Mouse (Mus musculus) 3134 (cell line): ENCODE results near the gene Fbxo10.
"Not testable (repeated sequence)": the region's sequence is repeated elsewhere in the genome, so short reads cannot be mapped to it uniquely, and the experiment has no call there.

Source experiments
- DNase-seq: peaks from one replicate; pipeline ENCODE4 v3.0.0-alpha.2; 2011; ENCODE audit warnings: low spot score; ENCODE audit not compliant: insufficient read length; ENCODE audit errors: extremely low read depth

The Fbxo10 gene

DNA sequence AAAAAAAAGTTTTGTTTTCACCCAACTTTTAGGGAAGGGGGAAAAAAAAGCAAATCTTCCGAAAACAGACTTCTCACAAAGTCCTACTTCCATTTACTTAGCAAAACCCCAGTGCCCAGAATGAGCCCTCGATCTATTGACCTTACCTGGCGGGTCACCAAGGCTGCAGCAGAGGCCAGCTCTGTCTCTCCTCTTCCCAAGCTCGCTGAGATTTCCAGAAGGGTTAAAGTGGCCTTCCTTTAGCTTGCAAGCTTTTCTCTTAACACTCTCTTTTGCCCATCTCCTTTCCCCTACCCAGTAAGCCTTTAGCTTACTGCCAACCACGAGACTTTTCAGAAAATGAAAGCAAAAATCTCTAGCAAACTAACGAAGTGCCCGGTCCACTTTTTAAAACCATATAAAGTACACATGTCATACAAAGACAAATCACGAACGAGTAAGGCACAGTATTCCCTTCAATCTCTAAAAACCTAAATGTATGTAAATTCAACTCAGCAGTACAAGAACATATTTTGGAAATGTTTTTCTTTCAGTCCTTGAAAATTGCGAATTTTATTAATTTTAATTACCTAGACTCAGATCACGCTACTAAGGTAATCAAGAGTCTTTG lies 73.5 kb downstream of the Fbxo10 start:
- DNase-seq = peak; percentile 37

DNA sequence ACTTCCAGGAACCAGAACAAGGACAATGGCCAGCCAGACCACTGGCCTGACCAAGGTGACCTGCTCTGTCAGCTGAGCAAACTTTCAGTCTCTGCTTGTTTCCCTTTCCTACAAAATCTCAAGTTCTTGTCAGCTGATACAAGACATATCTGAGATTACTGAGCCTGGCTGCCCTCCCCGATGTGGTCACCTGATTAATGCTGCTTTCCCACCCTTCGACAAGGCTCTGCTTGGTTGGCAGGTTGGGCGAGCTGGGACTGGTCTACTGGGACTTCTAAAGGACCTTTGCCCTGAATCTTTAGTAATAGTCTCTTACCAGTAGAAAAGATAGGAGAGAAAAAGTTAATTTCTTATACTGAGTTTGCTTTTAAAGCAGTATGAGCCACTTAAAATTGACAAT lies 79.0 kb downstream of the Fbxo10 start:
- no peak for DNase-seq

DNA sequence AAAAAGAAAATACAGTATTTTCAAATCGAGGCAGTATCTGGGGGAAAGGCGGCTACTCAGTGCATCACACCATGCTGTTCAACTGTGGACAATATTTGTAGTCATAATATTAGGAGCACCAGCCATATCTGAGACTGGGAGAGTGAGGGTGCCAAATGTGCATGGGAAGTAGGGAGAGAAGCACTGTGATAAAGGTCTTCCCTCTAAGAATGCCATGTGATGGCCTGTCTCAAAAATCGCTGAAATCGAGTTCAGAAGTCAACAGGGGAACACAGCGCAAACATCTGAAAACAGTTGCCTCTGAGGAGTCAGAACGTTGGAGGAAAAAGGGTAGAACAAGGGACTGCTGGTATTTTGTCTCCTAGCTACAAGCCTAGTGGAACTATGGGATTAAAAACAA lies 84.4 kb downstream of the Fbxo10 start:
- DNase-seq = no peak

DNA sequence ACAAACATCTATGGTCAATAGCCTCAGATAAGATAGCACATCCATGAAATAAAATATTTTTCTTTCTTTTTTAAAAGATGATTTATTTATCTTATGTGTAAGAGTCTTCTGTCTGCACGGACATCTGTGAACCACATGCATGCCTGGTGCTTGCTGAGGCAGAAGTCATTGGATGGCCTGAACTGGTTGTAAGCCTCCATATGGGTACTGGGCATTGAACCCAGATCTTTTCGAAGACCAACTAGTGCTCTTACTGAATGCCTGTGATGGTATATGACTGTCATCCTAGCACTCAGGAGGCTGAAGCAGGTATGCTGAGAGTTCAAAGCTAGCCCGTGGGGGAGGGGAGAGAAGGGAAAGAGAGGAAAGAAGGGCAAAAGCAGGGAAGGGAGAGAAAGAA lies 86.3 kb downstream of the Fbxo10 start:
- DNase-seq = no peak

DNA sequence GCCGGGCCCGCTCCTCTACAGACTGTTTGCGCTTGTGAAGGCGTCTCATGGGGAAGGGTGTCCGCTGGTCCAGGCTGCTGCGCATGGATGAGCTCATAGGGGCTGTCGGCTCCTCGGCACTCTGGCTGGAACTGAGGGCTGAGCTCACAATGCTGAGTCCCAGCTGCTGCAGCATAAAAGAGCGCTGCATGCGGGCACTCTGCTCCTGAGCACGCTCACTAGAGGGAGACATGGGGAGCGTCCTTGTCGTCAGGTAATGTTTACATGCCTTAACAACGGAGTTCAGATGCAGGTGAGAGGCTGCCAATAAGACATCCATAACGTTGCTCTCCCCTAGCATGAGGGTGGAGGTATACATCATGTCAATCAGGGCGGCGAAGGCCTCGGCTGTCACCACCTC lies 89.6 kb downstream of the Fbxo10 start:
- no peak for DNase-seq

DNA sequence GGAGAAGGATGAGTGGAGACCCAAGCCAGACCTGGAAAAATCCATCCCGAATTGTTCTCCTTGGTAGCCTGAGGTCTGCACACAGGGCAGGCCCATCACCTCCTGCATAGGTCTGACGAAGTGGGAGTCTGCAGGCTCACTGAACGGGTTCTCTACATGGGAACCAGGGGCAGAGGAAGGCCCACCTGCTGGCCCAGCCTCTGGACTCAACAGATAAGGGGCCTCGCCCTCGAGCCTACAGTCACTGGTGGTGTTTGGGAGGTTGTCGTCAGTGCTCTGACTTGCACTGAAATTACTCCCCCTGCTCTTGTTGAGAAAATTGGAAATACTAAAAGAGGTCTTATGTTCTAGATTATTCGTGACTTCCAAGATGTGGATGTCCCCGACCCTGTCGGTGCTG lies 90.6 kb downstream of the Fbxo10 start:
- DNase-seq = no peak

DNA sequence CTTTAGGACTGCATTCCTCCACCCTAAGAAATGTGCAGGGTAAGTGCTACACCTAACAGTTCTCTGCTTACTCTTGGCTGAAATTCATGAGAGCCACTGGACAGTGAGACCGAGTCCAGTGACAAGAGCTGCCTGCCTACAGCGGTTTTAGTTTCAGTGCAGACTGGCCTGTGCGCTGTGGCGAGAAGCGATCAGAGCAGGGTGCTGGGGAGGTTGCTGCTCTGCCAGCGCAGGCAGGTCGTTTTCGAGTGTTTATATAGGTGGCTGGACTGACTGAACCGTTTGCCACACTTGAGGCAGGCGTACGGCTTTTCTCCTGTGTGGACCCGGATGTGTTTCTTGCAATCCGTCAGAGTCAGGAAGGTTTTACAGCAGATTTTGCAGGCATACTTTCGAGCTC lies 91.2 kb downstream of the Fbxo10 start:
- not testable (repeated sequence) for DNase-seq

DNA sequence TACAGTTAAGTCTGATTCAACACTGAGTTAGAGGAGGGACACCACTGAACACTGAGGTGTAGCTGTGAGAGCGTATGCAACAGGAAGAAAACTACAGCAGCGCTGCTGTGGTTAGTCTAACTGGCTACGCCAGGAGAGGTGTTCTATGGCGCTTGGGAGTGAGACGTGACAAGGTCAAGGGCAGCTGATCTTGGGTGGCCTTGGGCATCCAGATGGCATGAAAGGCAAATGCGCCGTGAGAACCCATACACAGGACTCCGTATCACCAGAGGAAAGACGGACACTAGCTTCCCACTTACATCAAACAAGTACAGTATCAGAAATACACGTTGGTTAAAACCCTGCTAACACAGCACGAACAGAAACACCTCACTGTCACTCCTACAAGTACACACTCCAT lies 92.1 kb downstream of the Fbxo10 start:
- DNase-seq = not testable (repeated sequence)

DNA sequence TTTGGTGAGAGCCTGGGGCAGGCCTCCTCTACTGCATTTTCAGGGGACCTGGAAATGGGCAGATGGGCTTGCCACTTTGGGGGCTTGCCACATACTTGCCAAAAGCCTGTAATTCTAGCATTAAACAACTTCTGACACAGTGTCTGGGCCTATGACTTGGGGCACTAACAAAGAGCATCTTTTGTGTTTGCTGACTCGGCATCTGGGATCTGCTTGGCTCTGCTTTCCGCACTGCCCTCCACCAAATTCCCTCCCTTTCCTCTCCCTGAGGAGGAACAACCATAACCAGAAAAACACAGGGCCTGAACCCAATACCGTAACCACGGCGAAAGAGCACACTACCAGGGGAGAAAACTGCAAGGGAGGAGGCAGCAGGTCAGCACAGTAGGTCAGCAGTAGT lies 93.8 kb downstream of the Fbxo10 start:
- no peak for DNase-seq
